Mouse (Mus musculus): ENCODE data around the gene Jhy. TPM values are rescaled to one million over a fixed set of nuclear protein-coding genes. Genes with fewer than 3 reads are reported as not detected.

Gene Jhy
- total RNA-seq (2012; rRNA removed) (not detected in 2 replicates), polyA plus RNA-seq (2012; ENCODE audit: insufficient read depth in 1 of 2, insufficient read length in 2 of 2, low read depth in 1 of 2, low replicate concordance in 2 of 2, missing spikeins in 1 of 2) (not detected)

GRCm38 (mm10) chr9:40963586-40964417 lies at the start of gene Jhy:
Jhy (minus strand) TSS chr9:40964118.
- Histone ChIP-seq H3K27me3 (ENCODE audit: control insufficient read depth in 1 of 2, insufficient read depth in 2 of 2, low read length in 2 of 2) (peaks cover 0 to 2% of the 10 kb centered on the region in 2 experiments; a peak in 2 of 4 replicates), H3K4me1 (ENCODE audit: control insufficient read depth in 1 of 2, insufficient read depth in 2 of 2, low read length in 2 of 2) (no peaks in the 10 kb centered on the region), H3K9me3 (replicated peaks; ENCODE audit: insufficient read depth, low read length) (no peaks in the 10 kb centered on the region), H3K79me2 (ENCODE audit: control insufficient read depth, insufficient read depth, low read length, poor library complexity) (no peaks in the 10 kb centered on the region), H3K4me3 (ENCODE audit: control insufficient read depth in 1 of 2, insufficient read depth in 1 of 2, low read depth in 2 of 2, low read length in 2 of 2) (no peak within 1 kb of the TSS), H3K36me3 (ENCODE audit: control insufficient read depth in 1 of 2, insufficient read depth in 2 of 2, low read length in 2 of 2) (no peaks in the 10 kb centered on the region), H3K27ac (ENCODE audit: control insufficient read depth, low read depth, low read length) (no peak within 1 kb of the TSS), H3K9ac (ENCODE audit: control insufficient read depth, low read depth, low read length, poor library complexity, severe bottlenecking) (no peak within 1 kb of the TSS)
- no peak for DNase-seq (ENCODE audit: low read depth, low spot score)
- TF ChIP-seq HCFC1 (IDR thresholded peaks at IDR 0.05; ENCODE audit: low read depth, low read length) (no peak), ELF1 (IDR thresholded peaks at IDR 0.05; ENCODE audit: low read depth, low read length) (no peak), EP300 (IDR thresholded peaks at IDR 0.05; ENCODE audit: low read depth in 1 of 2, low read length in 2 of 2) (no peak), GATA1 (IDR thresholded peaks at IDR 0.05; ENCODE audit: low read depth, low read length) (no peak), RCOR1 (IDR thresholded peaks at IDR 0.05; ENCODE audit: low read depth, low read length) (no peak), CTCF (IDR thresholded peaks at IDR 0.05 in 2 of 3, conservative IDR thresholded peaks at IDR 0.05 in 1 of 3; ENCODE audit: control insufficient read depth in 1 of 3, insufficient read depth in 1 of 3, low read depth in 2 of 3, low read length in 3 of 3, poor library complexity in 1 of 3, severe bottlenecking in 1 of 3) (no peak), MAX (IDR thresholded peaks at IDR 0.05; ENCODE audit: low read length) (no peak), ZKSCAN1 (IDR thresholded peaks at IDR 0.05; ENCODE audit: low read depth, low read length) (no peak), USF2 (IDR thresholded peaks at IDR 0.05; ENCODE audit: borderline replicate concordance in 1 of 2, insufficient read depth in 1 of 2, low read depth in 1 of 2, low read length in 2 of 2) (no peak), MXI1 (IDR thresholded peaks at IDR 0.05; ENCODE audit: low read depth, low read length) (no peak), TBP (IDR thresholded peaks at IDR 0.05; ENCODE audit: low read depth, low read length) (no peak), BHLHE40 (IDR thresholded peaks at IDR 0.05; ENCODE audit: borderline replicate concordance, low read depth, low read length) (no peak), JUND (IDR thresholded peaks at IDR 0.05; ENCODE audit: low read depth, low read length) (no peak), POLR2AphosphoS2 (IDR thresholded peaks at IDR 0.05; ENCODE audit: low read length) (no peak)

DNA sequence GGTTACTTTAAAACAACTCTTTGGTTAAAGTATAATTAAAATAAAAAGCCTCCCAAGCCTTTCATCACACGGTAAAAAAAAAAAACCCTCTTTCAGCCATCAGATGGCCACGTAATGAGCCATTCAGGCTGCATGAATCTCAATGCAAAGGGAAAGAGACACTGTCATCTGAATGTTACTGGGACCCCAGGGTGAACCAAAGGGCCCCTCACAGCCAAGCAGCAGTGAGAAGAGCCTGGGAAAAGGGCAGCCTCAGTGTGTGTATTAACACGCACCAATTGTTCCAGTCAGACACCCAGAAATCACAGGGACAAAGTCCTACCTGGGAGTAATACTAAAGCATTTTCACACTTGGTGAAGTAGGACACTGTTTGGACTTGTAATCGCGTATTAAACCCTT lies 48.5 kb upstream of the Jhy start:
- no peaks in the 10 kb centered on the region for H3K4me1 ChIP-seq (ENCODE audit: control insufficient read depth in 1 of 2, insufficient read depth in 2 of 2, low read length in 2 of 2)
- no peak for TF ChIP-seq EP300 (IDR thresholded peaks at IDR 0.05; ENCODE audit: low read depth in 1 of 2, low read length in 2 of 2)
- TF ChIP-seq POLR2AphosphoS5 (IDR thresholded peaks at IDR 0.05; ENCODE audit: borderline replicate concordance, low read depth, low read length), result no peak
- no peak for TF ChIP-seq SIN3A (IDR thresholded peaks at IDR 0.05; ENCODE audit: low read length)
- TF ChIP-seq USF1 (IDR thresholded peaks at IDR 0.05; ENCODE audit: low read depth, low read length), result no peak
- TF ChIP-seq TCF12 (IDR thresholded peaks at IDR 0.05; ENCODE audit: low read depth, low read length), result no peak
- no peak for TF ChIP-seq CTCF (IDR thresholded peaks at IDR 0.05 in 2 of 3, conservative IDR thresholded peaks at IDR 0.05 in 1 of 3; ENCODE audit: control insufficient read depth in 1 of 3, insufficient read depth in 1 of 3, low read depth in 2 of 3, low read length in 3 of 3, poor library complexity in 1 of 3, severe bottlenecking in 1 of 3)
- no peak for TF ChIP-seq HCFC1 (IDR thresholded peaks at IDR 0.05; ENCODE audit: low read depth, low read length)
- no peak for TF ChIP-seq RCOR1 (IDR thresholded peaks at IDR 0.05; ENCODE audit: low read depth, low read length)
- no peak for TF ChIP-seq MEF2A (IDR thresholded peaks at IDR 0.05; ENCODE audit: extremely low read depth, insufficient replicate concordance, low read depth, low read length, poor library complexity, severe bottlenecking)
- TF ChIP-seq KAT2A (conservative IDR thresholded peaks at IDR 0.05; ENCODE audit: low read depth, low read length), result no peak
- TF ChIP-seq SMC3 (IDR thresholded peaks at IDR 0.05; ENCODE audit: low read depth, low read length), result no peak
- no peak for TF ChIP-seq POLR2A (IDR thresholded peaks at IDR 0.05; ENCODE audit: control insufficient read depth in 1 of 2, insufficient read depth in 1 of 2, low read depth in 1 of 2, low read length in 2 of 2, poor library complexity in 1 of 2)
- TF ChIP-seq TBP (IDR thresholded peaks at IDR 0.05; ENCODE audit: low read depth, low read length), result no peak
- no peak for TF ChIP-seq MAZ (IDR thresholded peaks at IDR 0.05; ENCODE audit: low read depth, low read length)
- H3K27me3 ChIP-seq (ENCODE audit: control insufficient read depth in 1 of 2, insufficient read depth in 2 of 2, low read length in 2 of 2), result no peaks in the 10 kb centered on the region
- H3K79me2 ChIP-seq (ENCODE audit: control insufficient read depth, insufficient read depth, low read length, poor library complexity), result no peaks in the 10 kb centered on the region
- H3K4me3 ChIP-seq (ENCODE audit: control insufficient read depth in 1 of 2, insufficient read depth in 1 of 2, low read depth in 2 of 2, low read length in 2 of 2), result no peak overlapping the region
- H3K27ac ChIP-seq (ENCODE audit: control insufficient read depth, low read depth, low read length), result no peak overlapping the region
- H3K9ac ChIP-seq (ENCODE audit: control insufficient read depth, low read depth, low read length, poor library complexity, severe bottlenecking), result no peak overlapping the region
- H3K36me3 ChIP-seq (ENCODE audit: control insufficient read depth in 1 of 2, insufficient read depth in 2 of 2, low read length in 2 of 2), result no peaks in the 10 kb centered on the region
- no peaks in the 10 kb centered on the region for H3K9me3 ChIP-seq (replicated peaks; ENCODE audit: insufficient read depth, low read length)
- no peak for DNase-seq (ENCODE audit: low read depth, low spot score)

All from MEL (cell line).